Mouse (Mus musculus) ES-Bruce4 (cell line): ENCODE data around the gene Plce1. TPM values are rescaled to one million over a fixed set of nuclear protein-coding genes. Genes with fewer than 3 reads are reported as not detected.

Source experiments
- H3K27ac ChIP-seq: 2 replicates; pipeline ENCODE4 v1.5.1; 2012; ENCODE audit warnings: low read length, inconsistent platforms; ENCODE audit not compliant: insufficient read depth
- H3K27me3 ChIP-seq: 2 replicates; pipeline ENCODE4 v1.6.1; 2012; ENCODE audit warnings: mild to moderate bottlenecking, low read length, inconsistent platforms; ENCODE audit not compliant: control insufficient read depth, poor library complexity, insufficient read depth, severe bottlenecking
- H3K36me3 ChIP-seq: 2 replicates; pipeline ENCODE4 v1.6.1; 2012; ENCODE audit warnings: inconsistent platforms, mild to moderate bottlenecking, low read length, moderate library complexity; ENCODE audit not compliant: control insufficient read depth, poor library complexity, insufficient read depth, severe bottlenecking
- H3K4me1 ChIP-seq: one replicate; pipeline ENCODE4 v1.8.1; 2011; ENCODE audit warnings: low read length; ENCODE audit not compliant: control insufficient read depth, insufficient read depth
- H3K4me3 ChIP-seq: 2 replicates; pipeline ENCODE4 v1.5.1; 2011; ENCODE audit warnings: low read depth, mild to moderate bottlenecking, low read length
- H3K9ac ChIP-seq: 2 replicates; pipeline ENCODE4 v1.6.1; 2012; ENCODE audit warnings: low read depth, mild to moderate bottlenecking, inconsistent platforms; ENCODE audit not compliant: poor library complexity, severe bottlenecking
- H3K9me3 ChIP-seq: replicated peaks from 2 replicates; pipeline ENCODE4 v1.6.1; 2012; ENCODE audit warnings: mild to moderate bottlenecking, low read length, inconsistent platforms; ENCODE audit not compliant: control insufficient read depth, poor library complexity, insufficient read depth, severe bottlenecking
- CTCF ChIP-seq: IDR thresholded peaks from one replicate; pipeline ENCODE4 v1.8.1; 2011; ENCODE audit warnings: low read depth, low read length
- EP300 ChIP-seq: IDR thresholded peaks from 2 replicates; pipeline ENCODE4 v1.6.1; 2011; ENCODE audit warnings: low read depth, low read length; ENCODE audit not compliant: insufficient read depth
- POLR2A ChIP-seq: IDR thresholded peaks from one replicate; pipeline ENCODE4 v1.8.1; 2011; ENCODE audit warnings: low read length; ENCODE audit not compliant: insufficient read depth
- polyA plus RNA-seq: library from polyadenylated mRNA; stranded (reverse); fragments of >200 nt; gene quantifications from 2 replicates; pipeline ENCODE4 v1.2.4, GENCODE M21; 2011; ENCODE audit warnings: low read depth; ENCODE audit not compliant: missing spikeins, insufficient read depth, insufficient read length

Plce1 gene
- polyA plus RNA-seq, 1 experiment: 3.7 TPM

GRCm38 (mm10) chr19:38478286-38478685 lies 2.6 kb upstream of the Plce1 start:
- peaks cover 7% of the 10 kb centered on the region; the same call in 1 of the 2 replicates for H3K27me3 ChIP-seq
- no peak overlapping the region for H3K9ac ChIP-seq
- no peak for TF ChIP-seq CTCF
- no peak for TF ChIP-seq POLR2A
- TF ChIP-seq EP300: no peak
- no peaks in the 10 kb centered on the region for H3K4me1 ChIP-seq
- no peaks in the 10 kb centered on the region for H3K36me3 ChIP-seq
- no peaks in the 10 kb centered on the region for H3K9me3 ChIP-seq
- no peak overlapping the region for H3K27ac ChIP-seq
- no peak overlapping the region for H3K4me3 ChIP-seq

- Histone ChIP-seq H3K4me1 (no peaks in the 10 kb centered on the region), H3K9me3 (no peaks in the 10 kb centered on the region), H3K9ac (no peak overlapping the region), H3K27ac (no peak overlapping the region), H3K36me3 (no peaks in the 10 kb centered on the region), H3K27me3 (peaks cover 7% of the 10 kb centered on the region; the same call in 1 of the 2 replicates), H3K4me3 (no peak overlapping the region)
- TF ChIP-seq POLR2A (no peak), EP300 (no peak), CTCF (no peak)
Measured at GRCm38 (mm10) chr19:38478948-38479347, 2.0 kb upstream of the Plce1 start.

- TF ChIP-seq POLR2A (no peak), EP300 (no peak), CTCF (no peak)
- Histone ChIP-seq H3K4me3 (no peak overlapping the region), H3K9ac (no peak overlapping the region), H3K27me3 (peaks cover 7% of the 10 kb centered on the region; the same call in 1 of the 2 replicates), H3K36me3 (no peaks in the 10 kb centered on the region), H3K27ac (no peak overlapping the region), H3K4me1 (no peaks in the 10 kb centered on the region), H3K9me3 (no peaks in the 10 kb centered on the region)
Measured at GRCm38 (mm10) chr19:38479473-38479872, 1.4 kb upstream of the Plce1 start.

GRCm38 (mm10) chr19:38480156-38480720 lies 671 bp upstream of the Plce1 start:
- H3K36me3 ChIP-seq: no peaks in the 10 kb centered on the region
- peak overlapping the region; percentile 33 for H3K4me3 ChIP-seq
- no peak overlapping the region for H3K27ac ChIP-seq
- peaks cover 7% of the 10 kb centered on the region; the same call in 1 of the 2 replicates for H3K27me3 ChIP-seq
- H3K9ac ChIP-seq: no peak overlapping the region
- TF ChIP-seq EP300 (no peak), POLR2A (no peak), CTCF (no peak)
- H3K4me1 ChIP-seq: no peaks in the 10 kb centered on the region
- H3K9me3 ChIP-seq: no peaks in the 10 kb centered on the region

- H3K27me3 ChIP-seq: peaks cover 7% of the 10 kb centered on the region; the same call in 1 of the 2 replicates
- TF ChIP-seq CTCF: no peak
- no peak for TF ChIP-seq POLR2A
- TF ChIP-seq EP300: no peak
- H3K36me3 ChIP-seq: no peaks in the 10 kb centered on the region
- H3K4me1 ChIP-seq: no peaks in the 10 kb centered on the region
- H3K27ac ChIP-seq: no peak overlapping the region
- no peak overlapping the region for H3K4me3 ChIP-seq
- H3K9ac ChIP-seq: 0 out of 2 replicates have a peak overlapping the region, but pooled peaks have one; percentile 78
- no peaks in the 10 kb centered on the region for H3K9me3 ChIP-seq
Measured at GRCm38 (mm10) chr19:38481906-38482305, 997 bp downstream of the Plce1 start.

GRCm38 (mm10) chr19:38482406-38483181 lies 1.7 kb downstream of the Plce1 start:
- Histone ChIP-seq H3K9ac (no peak overlapping the region), H3K4me1 (no peaks in the 10 kb centered on the region), H3K9me3 (no peaks in the 10 kb centered on the region), H3K27me3 (peaks cover 7% of the 10 kb centered on the region; the same call in 1 of the 2 replicates), H3K36me3 (no peaks in the 10 kb centered on the region), H3K4me3 (no peak overlapping the region), H3K27ac (no peak overlapping the region)
- no peak for TF ChIP-seq POLR2A
- no peak for TF ChIP-seq CTCF
- TF ChIP-seq EP300: no peak
